Mouse (Mus musculus): Measurements from ENCODE around the gene Crxos. TPM values are rescaled to one million over a fixed set of nuclear protein-coding genes. Genes with fewer than 3 reads are reported as not detected.

The Crxos gene
- not detected in 2 replicates for polyA plus RNA-seq (2012; ENCODE audit: insufficient read depth, insufficient read length, missing spikeins)

DNA sequence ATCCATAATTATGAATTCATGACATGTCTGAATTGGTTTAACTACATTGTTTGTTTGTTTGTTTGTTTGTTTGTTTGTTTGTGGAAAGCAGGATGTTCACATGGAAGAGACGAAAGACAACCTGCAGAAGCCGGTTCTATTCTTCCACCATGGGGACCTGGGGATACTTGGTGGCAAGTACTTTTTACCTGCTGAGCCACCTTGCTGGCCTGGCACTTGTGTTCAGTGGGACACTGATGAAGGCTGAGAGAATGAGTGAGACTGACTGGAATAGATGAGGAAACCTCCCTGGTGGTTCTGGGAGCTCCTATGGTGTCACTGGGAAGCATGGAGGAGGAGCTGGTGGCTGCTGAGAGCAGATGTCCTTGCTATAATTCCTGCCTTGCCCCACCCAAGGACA is at the start of gene Crxos:
Gene Crxos (plus strand): TSS at position 301 of the 400 bp plus-strand sequence.
- Histone ChIP-seq H3K4me1 (ENCODE audit: control insufficient read depth, insufficient read depth, low read length) (no peaks in the 10 kb centered on the region), H3K27ac (ENCODE audit: insufficient read depth, low read depth, low read length) (no peak within 1 kb of the TSS), H3K4me3 (ENCODE audit: insufficient read depth, low read length) (no peak within 1 kb of the TSS)
- TF ChIP-seq POLR2A (IDR thresholded peaks at IDR 0.05; ENCODE audit: borderline replicate concordance, low read depth, low read length) (no peak), CTCF (IDR thresholded peaks at IDR 0.05; ENCODE audit: low read depth, low read length) (no peak)

DNA sequence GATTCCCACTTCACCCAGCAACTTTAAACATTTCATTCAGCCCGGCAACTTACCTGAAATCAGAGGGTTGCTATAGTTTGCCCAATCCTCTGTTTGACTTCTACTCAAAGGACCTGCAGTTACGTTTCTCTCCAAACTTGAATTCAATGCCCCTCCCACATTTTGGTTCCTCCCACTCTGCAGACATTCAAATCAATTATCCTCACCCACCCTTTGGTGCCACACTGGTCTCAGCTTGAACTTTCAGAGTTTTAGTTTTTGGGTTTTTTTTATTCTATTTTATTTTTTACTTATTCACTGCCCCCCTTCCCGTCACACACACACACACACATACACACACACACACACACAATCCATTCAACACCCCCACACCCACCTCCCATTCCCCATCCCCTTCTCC is 42.8 kb upstream of the Crxos start, which contains the start of gene Obox6:
Gene Obox6 (minus strand): TSS at position 101 of the 400 bp plus-strand sequence.
- Histone ChIP-seq H3K4me1 (ENCODE audit: control insufficient read depth, insufficient read depth, low read length) (no peaks in the 10 kb centered on the region), H3K27ac (ENCODE audit: insufficient read depth, low read depth, low read length) (no peak within 1 kb of the TSS), H3K4me3 (ENCODE audit: insufficient read depth, low read length) (no peak within 1 kb of the TSS)
- TF ChIP-seq POLR2A (IDR thresholded peaks at IDR 0.05; ENCODE audit: borderline replicate concordance, low read depth, low read length) (no peak), CTCF (IDR thresholded peaks at IDR 0.05; ENCODE audit: low read depth, low read length) (no peak)

DNA sequence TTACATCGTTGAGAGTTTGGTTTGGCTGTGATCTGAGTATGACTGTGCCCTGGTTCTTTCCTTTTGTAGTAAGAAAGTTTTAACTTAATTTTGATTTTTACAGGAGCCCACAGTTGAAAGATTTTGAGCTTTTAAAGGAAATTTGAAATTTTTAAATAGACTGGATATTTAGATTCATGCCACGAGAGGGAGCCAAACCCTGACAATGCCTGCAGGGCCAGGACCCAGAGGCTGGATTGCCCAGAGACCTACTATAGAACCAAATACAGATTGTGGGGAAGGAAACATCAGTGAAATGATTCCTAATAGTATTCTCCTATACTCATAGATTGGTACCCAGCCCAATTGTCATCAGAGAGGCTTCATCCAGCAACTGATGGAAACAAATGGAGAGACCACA is 22.8 kb upstream of the Crxos start:
- Histone ChIP-seq H3K4me1 (ENCODE audit: control insufficient read depth, insufficient read depth, low read length) (no peaks in the 10 kb centered on the region), H3K4me3 (ENCODE audit: insufficient read depth, low read length) (no peak overlapping the region), H3K27ac (ENCODE audit: insufficient read depth, low read depth, low read length) (no peak overlapping the region)
- TF ChIP-seq POLR2A (IDR thresholded peaks at IDR 0.05; ENCODE audit: borderline replicate concordance, low read depth, low read length): no peak
- TF ChIP-seq CTCF (IDR thresholded peaks at IDR 0.05; ENCODE audit: low read depth, low read length): no peak

DNA sequence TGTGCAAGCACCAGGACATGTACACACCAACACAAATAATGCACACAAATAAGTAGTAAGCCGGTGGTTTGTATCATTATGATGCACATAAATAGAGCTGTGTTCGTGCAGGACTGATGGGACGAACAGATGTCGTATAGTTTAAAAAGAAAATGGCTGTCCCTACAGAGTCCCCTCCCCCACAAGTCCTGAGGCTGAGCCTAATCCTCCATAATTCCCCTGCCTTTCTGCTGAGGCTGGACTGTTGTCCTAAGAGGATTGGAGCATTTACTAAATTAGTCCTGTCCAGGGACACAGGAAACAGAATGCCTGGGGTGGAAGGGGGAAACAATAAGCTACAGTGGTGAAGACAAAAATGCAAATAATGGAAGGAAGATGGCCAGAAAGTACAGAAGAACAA is 18.3 kb upstream of the Crxos start:
- Histone ChIP-seq H3K4me3 (ENCODE audit: insufficient read depth, low read length) (no peak overlapping the region), H3K27ac (ENCODE audit: insufficient read depth, low read depth, low read length) (no peak overlapping the region), H3K4me1 (ENCODE audit: control insufficient read depth, insufficient read depth, low read length) (no peaks in the 10 kb centered on the region)
- no peak for TF ChIP-seq POLR2A (IDR thresholded peaks at IDR 0.05; ENCODE audit: borderline replicate concordance, low read depth, low read length)
- no peak for TF ChIP-seq CTCF (IDR thresholded peaks at IDR 0.05; ENCODE audit: low read depth, low read length)

- no peak within 1 kb of the TSS for H3K4me3 ChIP-seq (ENCODE audit: insufficient read depth, low read length)
- TF ChIP-seq POLR2A (IDR thresholded peaks at IDR 0.05; ENCODE audit: borderline replicate concordance, low read depth, low read length) (no peak), CTCF (IDR thresholded peaks at IDR 0.05; ENCODE audit: low read depth, low read length) (no peak)
Observed at GRCm38 (mm10) chr7:15879756-15880155, 2.7 kb upstream of the Crxos start, which contains the start of gene Crx. Crx (minus strand) TSS chr7:15879968.

GRCm38 (mm10) chr7:15881388-15881787 is 1.0 kb upstream of the Crxos start:
- Histone ChIP-seq H3K27ac (ENCODE audit: insufficient read depth, low read depth, low read length) (no peak overlapping the region), H3K4me1 (ENCODE audit: control insufficient read depth, insufficient read depth, low read length) (no peaks in the 10 kb centered on the region), H3K4me3 (ENCODE audit: insufficient read depth, low read length) (no peak overlapping the region)
- TF ChIP-seq POLR2A (IDR thresholded peaks at IDR 0.05; ENCODE audit: borderline replicate concordance, low read depth, low read length): no peak
- TF ChIP-seq CTCF (IDR thresholded peaks at IDR 0.05; ENCODE audit: low read depth, low read length): no peak

More at GRCm38 (mm10) chr7:15879756-15880155, 2.7 kb upstream of the Crxos start, which contains the start of gene Crx:
- no peaks in the 10 kb centered on the region for H3K4me1 ChIP-seq (ENCODE audit: control insufficient read depth, insufficient read depth, low read length)
- H3K27ac ChIP-seq (ENCODE audit: insufficient read depth, low read depth, low read length): no peak within 1 kb of the TSS

GRCm38 (mm10) chr7:15881831-15882230 is 586 bp upstream of the Crxos start:
- H3K4me1 ChIP-seq (ENCODE audit: control insufficient read depth, insufficient read depth, low read length): no peaks in the 10 kb centered on the region
- no peak overlapping the region for H3K4me3 ChIP-seq (ENCODE audit: insufficient read depth, low read length)
- H3K27ac ChIP-seq (ENCODE audit: insufficient read depth, low read depth, low read length): no peak overlapping the region
- TF ChIP-seq CTCF (IDR thresholded peaks at IDR 0.05; ENCODE audit: low read depth, low read length): no peak
- no peak for TF ChIP-seq POLR2A (IDR thresholded peaks at IDR 0.05; ENCODE audit: borderline replicate concordance, low read depth, low read length)

- no peak overlapping the region for H3K4me3 ChIP-seq (ENCODE audit: insufficient read depth, low read length)
- H3K27ac ChIP-seq (ENCODE audit: insufficient read depth, low read depth, low read length): no peak overlapping the region
- TF ChIP-seq CTCF (IDR thresholded peaks at IDR 0.05; ENCODE audit: low read depth, low read length) (no peak), POLR2A (IDR thresholded peaks at IDR 0.05; ENCODE audit: borderline replicate concordance, low read depth, low read length) (no peak)
- H3K4me1 ChIP-seq (ENCODE audit: control insufficient read depth, insufficient read depth, low read length): no peaks in the 10 kb centered on the region
Observed at GRCm38 (mm10) chr7:15884127-15884526, 1.7 kb downstream of the Crxos start.

DNA sequence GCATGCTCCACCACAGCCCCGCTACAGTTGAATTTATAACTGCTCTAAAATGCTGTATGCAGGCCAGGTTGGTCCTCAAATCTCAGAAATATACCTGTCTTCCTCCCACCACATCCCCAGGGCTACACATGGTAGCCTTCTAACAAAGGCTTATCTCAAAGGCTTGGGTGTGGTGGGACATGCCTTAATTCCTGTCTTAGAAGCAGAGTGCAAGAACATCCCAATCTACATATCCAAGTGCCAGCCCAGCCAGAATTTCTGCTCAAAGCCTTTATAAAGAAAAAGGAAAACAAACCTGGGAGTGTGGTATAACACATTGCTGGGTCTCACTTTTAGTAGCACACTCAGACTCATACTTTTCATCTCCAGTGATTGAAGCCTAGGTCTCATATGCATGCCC is 11.8 kb downstream of the Crxos start:
- no peaks in the 10 kb centered on the region for H3K4me1 ChIP-seq (ENCODE audit: control insufficient read depth, insufficient read depth, low read length)
- no peak overlapping the region for H3K4me3 ChIP-seq (ENCODE audit: insufficient read depth, low read length)
- no peak for TF ChIP-seq CTCF (IDR thresholded peaks at IDR 0.05; ENCODE audit: low read depth, low read length)
- no peak for TF ChIP-seq POLR2A (IDR thresholded peaks at IDR 0.05; ENCODE audit: borderline replicate concordance, low read depth, low read length)
- no peak overlapping the region for H3K27ac ChIP-seq (ENCODE audit: insufficient read depth, low read depth, low read length)

DNA sequence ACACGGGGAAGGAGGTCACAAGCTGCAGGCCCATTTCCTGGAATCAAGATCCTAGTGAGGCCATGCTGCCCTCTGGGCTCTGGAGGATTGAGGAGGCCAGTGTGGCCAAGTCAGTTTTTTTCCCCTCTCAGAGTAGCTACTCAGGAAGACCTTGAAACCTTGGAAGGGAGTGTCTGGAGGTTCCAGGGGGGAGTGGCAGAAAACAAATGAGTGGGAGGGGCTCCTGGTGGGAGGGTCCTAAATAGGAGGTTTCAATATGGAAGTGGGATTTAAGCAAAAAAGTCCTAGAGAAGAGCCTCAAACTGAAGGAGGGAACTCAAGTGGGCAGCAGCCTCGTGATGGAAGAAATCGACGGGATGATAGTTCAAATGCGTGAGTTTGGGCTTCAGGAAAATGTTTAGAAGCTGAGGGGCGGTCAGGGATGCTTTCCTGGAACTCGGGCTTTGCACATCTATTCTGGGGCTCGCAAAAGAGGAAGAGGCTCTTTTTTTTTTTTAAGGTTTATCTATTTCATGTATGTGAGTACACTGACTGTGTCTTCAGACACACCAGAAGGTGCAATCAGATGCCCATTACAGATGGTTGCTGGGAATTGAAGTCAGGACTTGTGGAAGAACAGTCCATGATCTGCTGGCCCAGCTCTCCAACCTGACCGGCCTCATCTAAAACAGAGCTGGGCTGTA is 19.1 kb downstream of the Crxos start:
- Histone ChIP-seq H3K4me1 (ENCODE audit: control insufficient read depth, insufficient read depth, low read length) (no peaks in the 10 kb centered on the region), H3K4me3 (ENCODE audit: insufficient read depth, low read length) (no peak overlapping the region), H3K27ac (ENCODE audit: insufficient read depth, low read depth, low read length) (no peak overlapping the region)
- TF ChIP-seq CTCF (IDR thresholded peaks at IDR 0.05; ENCODE audit: low read depth, low read length): no peak
- no peak for TF ChIP-seq POLR2A (IDR thresholded peaks at IDR 0.05; ENCODE audit: borderline replicate concordance, low read depth, low read length)
